Mouse (Mus musculus): ENCODE measurements around the gene Gm49355.
"Not testable (repeated sequence)": the region's sequence is repeated elsewhere in the genome, so short reads cannot be mapped to it uniquely, and the experiment has no call there.

Gm49355 gene

DNA sequence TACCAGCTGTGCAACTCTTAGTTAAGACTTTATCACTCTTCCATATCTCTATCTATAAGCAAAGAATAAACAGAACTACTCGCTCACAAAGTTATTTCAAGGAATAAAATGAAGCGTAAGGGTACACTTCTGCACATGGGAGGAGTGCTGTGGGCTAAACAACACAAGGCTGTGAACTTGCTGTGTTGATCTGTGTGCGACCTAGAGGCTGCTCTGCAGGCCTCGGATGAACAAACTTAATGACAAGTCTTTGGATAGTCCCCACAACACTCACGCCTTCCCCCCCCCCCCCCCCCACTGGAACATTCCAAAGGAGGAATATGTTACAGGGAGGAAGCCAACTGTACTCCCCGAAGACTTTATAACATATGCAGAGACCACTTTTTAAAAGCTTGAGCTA lies at the start of gene Gm49355:
Gene Gm49355 (plus strand): TSS at position 336 of the 400 bp plus-strand sequence.
- peak; percentile 2 for DNase-seq (ENCODE audit: low read depth, low spot score)

DNA sequence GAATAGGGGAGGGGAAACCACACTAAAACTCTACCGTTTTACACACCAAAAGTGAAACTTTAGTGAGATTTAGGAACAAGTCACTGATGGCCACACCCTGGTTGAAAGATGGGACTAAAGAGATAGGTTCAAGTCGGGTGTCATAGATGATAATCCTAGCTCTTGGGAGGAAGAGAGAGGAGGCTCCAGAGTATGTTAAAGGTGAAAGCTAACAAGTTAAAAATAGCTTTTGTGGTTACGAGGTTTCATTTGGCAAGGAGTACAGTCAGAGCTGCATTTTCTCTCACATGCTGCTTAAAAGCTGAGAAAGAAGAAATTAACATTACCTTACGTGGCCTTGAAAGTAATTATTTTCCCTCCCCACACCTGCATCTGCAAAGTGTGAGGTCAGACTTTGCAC lies 40.0 kb upstream of the Gm49355 start:
- DNase-seq (ENCODE audit: low read depth, low spot score): no peak

DNA sequence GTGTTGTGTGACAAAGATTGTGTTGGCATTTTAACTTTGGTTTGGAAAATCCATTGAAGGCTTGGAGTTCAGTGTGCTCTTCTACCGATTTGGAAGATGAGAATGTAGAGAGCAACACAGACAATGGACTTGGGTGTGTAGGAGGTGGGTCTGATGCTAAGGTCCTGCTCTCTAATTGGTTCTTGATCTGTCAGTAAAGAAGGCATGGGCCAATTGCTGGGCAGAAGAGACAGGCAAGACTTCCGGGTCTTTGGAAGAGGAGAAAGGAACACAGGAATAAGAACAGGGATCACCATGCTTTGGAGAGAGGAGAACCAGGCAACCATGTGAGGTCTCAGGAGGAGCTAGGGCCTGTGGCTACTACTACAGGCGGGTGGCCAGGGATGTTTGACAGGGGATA lies 7.7 kb upstream of the Gm49355 start:
- DNase-seq (ENCODE audit: low read depth, low spot score): no peak

DNA sequence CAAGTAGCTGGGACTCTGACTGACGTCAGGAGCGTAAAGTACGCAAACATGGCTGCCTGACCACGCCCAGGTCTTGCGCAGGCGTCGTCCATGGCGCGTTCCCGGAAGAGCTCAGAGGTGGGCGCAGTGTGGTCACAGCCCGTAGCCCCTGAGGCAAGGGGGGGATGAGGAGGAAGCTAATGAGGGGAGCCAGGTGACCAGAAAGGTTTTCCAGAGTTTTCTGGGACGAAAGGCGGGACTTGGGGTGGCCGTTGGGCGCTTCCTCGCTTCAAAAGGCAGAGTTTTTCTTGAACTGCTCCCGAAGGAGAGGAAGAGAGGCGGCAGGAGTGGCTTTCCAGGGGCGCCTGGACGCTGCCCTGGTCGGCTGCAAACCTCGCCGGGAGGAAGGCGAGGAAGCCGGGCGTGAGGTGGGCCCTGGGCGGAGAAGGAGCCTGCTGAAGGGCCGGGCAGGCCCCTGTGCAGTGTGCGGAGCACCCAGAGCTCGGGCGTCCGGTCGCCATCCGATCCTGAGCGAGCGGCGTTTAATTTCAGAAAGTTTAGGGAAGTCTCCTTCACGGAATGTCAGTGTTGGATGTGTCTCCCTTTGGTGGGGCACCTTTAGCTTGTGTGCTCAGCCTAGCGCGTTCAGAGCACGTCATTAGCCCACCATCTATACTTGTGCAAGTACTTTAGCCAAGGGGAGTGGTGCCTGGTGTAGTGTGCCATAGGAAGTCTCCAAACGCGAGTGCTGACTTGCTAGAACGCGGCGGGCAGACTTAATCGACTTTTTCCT lies 551 bp downstream of the Gm49355 start, which contains the start of gene 3830406C13Rik:
Gene 3830406C13Rik (plus strand): TSS at position 33 of the 772 bp plus-strand sequence.
- peak; percentile 80 for DNase-seq (ENCODE audit: low read depth, low spot score)

DNA sequence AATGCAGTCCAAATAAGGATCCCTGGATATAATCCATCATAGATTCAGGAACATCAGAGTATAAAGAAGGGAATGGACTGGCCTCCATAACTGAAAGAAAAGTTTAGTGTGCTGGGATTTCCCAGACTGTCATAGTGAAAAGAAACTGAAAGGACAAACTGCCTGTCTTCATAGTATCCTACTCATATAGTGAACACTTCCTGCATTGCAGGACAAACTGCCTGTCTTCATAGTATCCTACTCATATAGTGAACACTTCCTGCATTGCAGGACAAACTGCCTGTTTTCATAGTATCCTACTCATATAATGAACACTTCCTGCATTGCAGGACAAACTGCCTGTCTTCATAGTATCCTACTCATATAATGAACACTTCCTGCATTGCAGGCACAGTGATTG lies 6.0 kb downstream of the Gm49355 start:
- DNase-seq (ENCODE audit: low read depth, low spot score): not testable (repeated sequence)

DNA sequence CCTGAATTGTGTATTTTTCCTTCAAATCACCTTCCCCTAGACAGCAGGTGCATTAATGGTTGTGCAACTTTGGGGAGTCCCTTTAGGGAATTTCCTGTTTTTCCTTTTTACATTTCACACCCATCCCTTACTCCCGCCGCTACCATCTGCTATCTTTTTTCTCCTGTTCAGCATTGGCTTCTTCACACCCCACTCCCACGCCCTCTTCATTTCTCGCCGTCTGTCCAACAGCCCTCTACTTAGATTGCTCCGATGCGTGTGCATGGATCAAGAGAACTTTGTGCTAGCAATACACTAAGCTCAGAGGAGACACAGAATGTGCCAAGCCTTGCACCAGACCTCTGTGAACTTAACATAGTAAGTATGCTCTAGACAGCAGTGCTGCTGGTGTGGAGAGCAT lies 12.6 kb downstream of the Gm49355 start:
- DNase-seq (ENCODE audit: low read depth, low spot score): no peak

DNA sequence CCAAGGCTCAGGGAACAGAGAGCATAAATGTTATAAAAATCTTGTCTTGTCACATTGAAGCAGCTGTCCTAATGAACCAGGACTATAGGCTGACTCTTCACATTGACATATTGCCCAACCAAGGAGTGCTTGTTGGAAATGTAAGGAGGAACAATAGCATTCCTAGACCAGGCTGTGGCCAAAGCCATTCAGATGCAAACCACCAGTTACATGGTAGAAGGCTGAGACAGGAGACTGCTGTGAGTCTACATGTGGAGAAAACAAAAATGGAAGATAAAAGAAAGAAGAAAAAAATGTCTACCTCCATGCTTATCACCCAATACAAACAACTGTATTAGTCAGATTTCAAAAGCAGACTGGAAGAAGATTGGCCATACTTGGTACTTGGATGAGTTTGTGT lies 15.4 kb downstream of the Gm49355 start:
- DNase-seq (ENCODE audit: low read depth, low spot score): no peak

DNA sequence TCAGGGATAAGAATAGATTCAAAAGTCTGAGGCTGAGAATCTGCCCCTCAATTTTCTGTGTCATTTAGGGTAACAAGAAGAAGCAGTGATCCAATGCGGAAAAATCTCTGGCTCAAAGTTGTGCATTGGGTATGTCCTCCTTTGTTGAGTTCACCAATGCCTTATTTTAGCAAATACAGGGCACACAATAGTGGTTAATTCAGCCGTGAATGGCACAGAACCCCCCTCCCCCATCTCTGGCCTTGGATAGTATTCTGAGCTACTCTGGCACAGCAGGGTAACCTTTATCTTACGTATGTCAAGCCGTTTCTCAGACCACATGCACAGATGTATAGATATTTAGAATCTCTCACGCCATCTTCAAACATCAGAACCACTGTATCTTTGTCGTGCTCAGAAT lies 15.9 kb downstream of the Gm49355 start:
- no peak for DNase-seq (ENCODE audit: low read depth, low spot score)

DNA sequence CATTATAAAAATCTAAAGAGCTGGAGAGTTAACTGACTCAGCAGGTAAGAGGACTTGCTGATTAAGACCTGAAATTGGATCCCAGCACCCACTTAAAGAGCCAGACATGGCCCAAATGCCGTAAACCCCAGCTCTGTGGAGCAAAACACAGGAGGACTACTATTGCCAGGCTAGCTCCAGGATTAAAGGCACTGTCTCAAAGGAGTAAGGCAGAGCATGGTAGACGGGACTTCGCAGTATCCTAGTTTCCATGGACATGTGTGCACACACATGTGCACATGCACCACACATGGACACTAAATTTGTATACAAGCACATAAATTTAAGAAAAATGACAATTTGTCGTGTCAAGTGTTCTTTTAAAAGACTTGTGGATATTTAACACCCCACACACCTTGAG lies 16.5 kb downstream of the Gm49355 start:
- DNase-seq (ENCODE audit: low read depth, low spot score): no peak

DNA sequence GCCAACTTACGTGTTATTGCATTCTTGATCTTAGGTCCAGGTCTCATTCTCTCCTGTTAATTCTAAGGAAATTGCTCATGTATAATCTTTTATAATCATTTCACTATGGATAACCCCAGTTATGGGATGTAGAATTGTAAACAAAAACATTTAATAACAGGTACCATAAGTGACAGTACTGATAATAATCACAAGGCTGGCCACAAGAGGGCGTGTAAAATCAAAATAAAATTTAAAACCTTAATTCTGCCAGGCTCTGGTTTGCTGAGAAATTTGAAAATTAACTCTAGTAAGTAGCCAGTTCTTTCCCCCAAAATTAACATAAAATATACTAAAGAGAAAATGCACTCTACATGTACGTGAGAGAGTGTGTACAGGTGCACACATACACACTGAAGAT lies 16.9 kb downstream of the Gm49355 start:
- peak; percentile 25 for DNase-seq (ENCODE audit: low read depth, low spot score)

DNA sequence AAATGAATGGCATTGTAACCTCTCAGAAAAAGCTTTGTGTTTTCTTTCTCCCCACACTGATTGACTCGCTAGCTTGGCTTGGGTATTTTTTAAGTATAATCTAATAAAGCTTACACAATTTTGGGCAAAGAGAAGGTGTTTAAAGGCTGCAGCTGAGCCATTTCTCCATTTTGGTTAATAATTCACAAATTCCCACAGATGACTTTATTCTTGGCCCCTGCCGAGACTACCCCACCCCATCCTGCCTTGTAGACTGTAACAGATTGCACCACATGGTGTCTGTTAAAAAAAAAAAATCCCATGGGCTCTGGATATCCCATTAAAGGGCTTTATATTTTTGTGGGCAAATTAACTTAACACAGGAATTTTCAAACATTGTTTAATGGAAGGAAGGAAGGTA lies 19.3 kb downstream of the Gm49355 start:
- no peak for DNase-seq (ENCODE audit: low read depth, low spot score)

DNA sequence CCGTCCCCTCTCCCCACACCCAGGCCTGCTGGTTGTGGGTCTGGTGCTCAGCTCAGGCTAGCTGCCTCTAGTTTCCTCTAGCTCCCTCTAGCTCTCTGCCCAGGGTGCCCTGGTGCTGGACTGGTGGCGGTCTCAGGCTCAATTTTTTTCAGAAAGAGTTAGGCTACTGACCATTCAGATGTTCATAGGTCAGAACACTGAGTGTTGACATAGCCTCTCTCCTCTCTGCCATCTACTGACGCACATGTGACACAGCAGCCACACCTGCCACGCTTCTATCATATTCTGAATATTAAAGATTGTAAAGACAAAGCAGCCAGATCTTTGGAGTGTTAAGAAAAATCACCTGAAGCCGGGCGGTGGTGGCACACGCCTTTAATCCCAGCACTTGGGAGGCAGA lies 49.8 kb downstream of the Gm49355 start:
- DNase-seq (ENCODE audit: low read depth, low spot score): no peak

DNA sequence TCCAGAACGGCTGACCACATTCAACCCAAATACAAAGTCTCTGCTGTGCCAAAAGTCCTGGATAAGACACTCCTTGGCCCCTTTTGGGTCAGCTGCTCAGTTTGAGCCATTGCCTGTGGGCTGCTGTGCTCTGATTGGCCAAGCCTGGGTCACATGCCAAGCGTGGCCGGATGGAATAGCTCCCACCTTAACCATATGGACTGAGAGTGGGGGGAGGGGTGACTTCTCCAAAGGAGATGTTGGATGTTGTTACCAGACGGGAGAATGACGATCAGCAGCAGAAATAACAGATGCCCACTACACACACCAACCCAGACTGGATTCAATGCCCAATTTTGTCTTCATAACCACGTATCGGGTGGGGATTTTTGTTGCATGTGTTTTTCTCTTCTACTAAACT lies 51.1 kb downstream of the Gm49355 start:
- DNase-seq (ENCODE audit: low read depth, low spot score): no peak

DNA sequence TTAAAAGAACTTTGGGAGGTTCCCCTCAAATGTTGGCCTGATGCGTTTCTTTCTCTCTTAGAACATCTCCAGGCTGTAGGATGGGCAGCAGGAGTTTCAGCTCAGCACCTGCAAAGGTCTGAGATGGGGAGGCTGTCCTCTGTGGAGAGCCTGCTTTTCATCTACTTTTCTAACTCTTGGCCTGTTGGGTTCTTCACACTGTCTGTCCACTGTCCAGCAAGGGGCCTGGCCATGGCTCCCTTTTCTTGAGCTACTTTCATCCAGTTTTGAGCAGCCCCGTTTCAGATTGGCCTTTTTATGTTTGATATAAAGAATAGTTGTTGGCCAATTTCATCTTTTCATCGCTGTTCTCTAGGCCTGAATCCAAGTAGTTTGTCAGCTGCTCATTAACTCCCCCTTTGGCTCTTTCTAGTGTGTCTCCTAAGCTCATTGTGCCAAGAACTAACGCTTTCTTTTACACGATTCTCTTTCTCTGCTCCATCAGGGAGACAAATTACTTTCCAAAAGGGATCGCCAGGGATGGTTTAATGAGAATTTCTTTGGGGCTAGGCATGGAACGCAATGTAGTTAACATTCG lies 53.7 kb downstream of the Gm49355 start:
- no peak for DNase-seq (ENCODE audit: low read depth, low spot score)

DNA sequence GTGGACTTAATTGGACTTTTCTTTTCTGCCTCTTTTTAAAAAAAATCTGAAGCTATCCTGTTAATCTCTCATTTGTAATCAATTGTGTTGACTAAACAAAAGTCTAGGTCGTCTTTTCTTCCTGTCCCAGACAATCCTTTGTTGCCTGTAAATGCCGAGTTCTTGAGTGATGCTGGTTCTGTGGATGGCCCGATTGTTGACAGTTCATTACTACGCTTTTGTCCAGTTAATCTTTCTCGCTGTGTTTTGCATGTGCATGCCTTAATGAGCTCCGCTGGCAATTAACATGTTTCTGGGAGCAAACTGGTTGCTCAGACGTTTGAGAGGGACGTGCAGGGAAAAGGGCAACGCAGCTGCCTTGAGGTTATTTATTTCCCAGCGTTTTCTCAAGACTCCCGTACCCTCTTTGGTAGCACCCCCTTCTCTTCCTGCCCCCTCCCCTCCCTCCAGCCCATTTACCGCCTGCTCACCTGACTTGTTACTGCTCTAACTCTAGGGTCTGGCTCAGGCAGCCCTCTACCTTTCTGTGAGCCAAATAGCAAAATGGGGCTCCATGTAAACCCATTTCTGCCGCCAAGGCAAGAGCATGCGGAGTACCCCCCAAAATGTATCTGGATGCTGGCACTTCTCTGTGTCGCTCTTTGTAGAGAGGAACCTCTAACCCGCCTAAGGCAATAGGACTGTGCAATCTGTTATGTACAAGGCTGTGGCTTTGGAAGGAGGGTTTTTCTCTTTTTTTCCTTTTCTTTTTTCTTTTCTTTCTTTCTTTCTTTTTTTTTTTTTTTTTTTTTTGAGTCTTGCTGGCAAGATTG lies 54.4 kb downstream of the Gm49355 start:
- DNase-seq (ENCODE audit: low read depth, low spot score): no peak

DNA sequence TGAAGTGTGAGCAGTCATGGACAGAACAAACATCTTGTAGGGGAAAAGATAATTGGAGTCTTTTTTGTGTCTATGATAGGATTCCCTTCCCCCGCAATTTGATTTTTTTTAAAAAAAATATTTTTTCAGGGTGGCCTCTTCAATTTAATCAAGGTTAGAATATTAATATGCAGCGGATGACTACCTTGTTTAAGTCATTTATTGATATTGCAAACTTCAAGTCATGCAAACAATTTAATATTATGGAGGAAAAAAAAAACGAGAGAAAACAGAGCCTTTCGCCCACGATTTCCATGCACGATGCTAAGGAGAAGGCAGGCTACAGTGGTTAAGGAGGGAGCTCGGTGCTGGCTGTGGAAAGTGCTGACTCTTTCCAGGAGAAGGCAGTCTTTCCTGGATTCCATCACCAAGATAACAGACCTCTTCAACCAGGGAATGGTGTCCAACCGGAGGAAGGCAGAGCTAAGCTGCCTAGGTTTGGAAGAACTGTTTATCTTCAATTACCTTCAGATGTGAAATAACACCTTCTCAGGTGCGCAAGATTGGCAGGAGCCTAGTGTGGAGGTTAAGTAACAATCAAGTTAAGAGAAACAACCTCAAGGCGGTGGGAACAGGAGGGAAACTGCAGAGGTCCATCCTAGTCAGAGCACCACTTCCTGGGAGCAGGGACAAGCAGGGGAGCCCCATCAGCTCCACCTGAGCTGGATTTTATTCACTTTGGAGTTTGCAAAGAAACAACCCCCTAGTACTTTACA lies 55.2 kb downstream of the Gm49355 start:
- no peak for DNase-seq (ENCODE audit: low read depth, low spot score)

DNA sequence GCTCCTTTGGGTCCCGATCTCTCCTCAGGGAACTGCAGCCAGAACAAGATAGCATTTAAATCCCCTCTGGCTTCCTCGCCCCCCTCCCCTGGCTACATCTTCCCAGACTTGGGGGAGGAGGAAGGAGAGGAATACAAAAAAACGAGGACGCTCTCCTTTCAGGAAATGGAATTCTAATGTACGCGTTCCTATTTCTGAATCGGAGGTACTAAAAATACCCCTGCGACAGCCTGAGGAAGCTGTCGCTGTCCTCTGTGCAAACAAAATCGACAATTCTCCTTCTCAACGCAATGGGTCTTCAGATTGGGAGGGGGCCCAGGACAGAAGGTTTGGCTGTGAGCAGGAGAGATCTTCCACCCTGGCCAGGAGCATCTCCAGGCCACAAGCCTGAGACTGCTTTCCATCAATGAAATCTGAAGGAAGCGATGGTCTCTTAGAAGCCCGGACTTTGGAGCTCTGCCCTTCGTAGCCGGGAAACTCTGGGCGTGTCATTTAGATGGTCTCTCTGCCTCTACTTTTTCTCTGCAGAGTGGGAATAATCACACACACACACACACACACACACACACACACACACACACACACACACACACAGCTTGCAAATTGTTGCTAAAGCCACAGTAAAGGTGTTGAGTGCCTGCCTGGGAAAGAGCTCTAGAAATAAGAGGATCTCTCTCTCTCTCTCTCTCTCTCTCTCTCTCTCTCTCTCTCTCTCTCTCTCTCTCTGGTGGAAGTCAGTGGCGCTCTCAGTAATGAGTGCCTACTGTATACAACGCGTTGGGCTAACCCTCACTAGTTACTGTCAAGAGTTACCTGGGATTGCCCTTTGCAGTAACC lies 56.7 kb downstream of the Gm49355 start:
- no peak for DNase-seq (ENCODE audit: low read depth, low spot score)

DNA sequence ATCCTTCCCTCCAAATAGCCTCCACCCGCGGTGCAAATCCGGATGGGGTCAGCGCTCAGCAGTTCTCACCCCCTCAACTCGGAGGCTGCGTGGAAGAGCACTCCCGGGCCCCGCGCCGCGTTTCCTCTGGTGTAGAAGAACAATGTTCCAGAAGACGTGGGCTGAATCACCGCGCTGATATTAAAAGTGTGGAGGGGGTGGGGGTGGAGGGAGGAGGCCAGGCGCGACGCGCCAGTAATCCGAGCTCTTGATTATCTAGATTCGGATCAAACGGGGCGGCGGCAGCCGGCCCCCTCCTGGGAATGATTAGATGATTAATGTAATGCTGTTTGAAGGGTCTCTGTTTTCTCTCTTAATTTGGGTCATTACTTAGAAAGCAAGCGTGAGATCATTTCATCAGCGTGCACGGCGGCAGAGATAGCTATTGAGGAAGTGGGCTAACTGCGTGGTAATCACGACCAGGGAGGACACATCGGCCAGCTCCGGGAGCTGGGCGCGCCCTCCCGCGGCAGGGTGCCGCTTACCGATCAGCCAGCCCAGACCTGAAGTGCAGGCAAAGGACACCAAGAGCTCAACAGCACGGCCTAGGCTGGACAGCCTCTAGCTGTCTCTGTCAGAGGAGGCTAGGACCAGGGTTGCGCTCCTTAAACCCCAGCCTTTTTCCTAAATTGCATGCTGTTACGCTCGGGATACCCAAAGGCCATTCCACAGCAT lies 57.5 kb downstream of the Gm49355 start:
- no peak for DNase-seq (ENCODE audit: low read depth, low spot score)

DNA sequence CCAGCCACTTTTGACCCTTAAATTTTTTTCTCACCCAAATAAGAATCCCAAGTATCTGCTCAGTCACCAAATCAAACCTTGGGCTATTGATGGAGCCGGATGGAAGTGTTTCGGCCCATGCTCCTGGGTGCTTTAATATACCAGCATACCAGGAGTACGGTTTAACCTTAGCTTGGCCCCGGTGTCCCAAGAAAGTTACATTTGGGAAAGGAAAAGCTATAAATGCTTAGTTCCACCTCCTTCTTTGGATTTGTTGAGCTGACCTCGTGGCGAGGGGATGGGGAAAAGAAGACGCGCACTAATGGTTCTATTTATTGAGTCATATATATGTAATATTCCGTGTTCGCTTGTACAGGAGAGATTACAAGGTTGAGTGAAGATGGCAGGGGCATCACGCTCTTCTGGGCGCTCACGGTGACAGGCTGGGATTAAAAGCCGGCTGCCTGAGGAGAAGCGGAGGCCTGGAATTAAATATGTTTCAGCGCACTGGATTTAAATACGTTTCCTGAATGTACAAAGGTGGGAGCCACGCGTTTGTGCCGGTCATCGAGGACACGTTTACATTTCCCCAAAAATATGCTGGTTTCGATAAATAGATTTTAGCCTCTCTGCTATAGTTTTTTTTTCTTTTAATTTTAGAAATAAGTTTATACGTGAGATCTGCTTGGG lies 58.1 kb downstream of the Gm49355 start:
- no peak for DNase-seq (ENCODE audit: low read depth, low spot score)

Data from 3T3-L1 (cell line).